Mouse (Mus musculus): ENCODE measurements around the gene Ucma.
"Not testable (repeated sequence)": the region's sequence is repeated elsewhere in the genome, so short reads cannot be mapped to it uniquely, and the experiment has no call there.

The Ucma gene

GRCm38 (mm10) chr2:4975807-4976206 lies at the start of gene Ucma:
TSS of gene Ucma (plus strand) at chr2:4976122.
- DNase-seq = peak; percentile 38

- no peak for DNase-seq
Observed at GRCm38 (mm10) chr2:4927391-4927790, 48.5 kb upstream of the Ucma start.

GRCm38 (mm10) chr2:4929230-4929629 lies 46.7 kb upstream of the Ucma start:
- DNase-seq = no peak

GRCm38 (mm10) chr2:4934516-4934915 lies 41.4 kb upstream of the Ucma start:
- no peak for DNase-seq

- no peak for DNase-seq
Observed at GRCm38 (mm10) chr2:4937931-4938330, 38.0 kb upstream of the Ucma start.

GRCm38 (mm10) chr2:4940861-4941260 lies 35.1 kb upstream of the Ucma start:
- no peak for DNase-seq

GRCm38 (mm10) chr2:4949691-4950090 lies 26.2 kb upstream of the Ucma start:
- DNase-seq = not testable (repeated sequence)

GRCm38 (mm10) chr2:4950986-4951385 lies 24.9 kb upstream of the Ucma start:
- no peak for DNase-seq

GRCm38 (mm10) chr2:4954216-4954760 lies 21.6 kb upstream of the Ucma start:
- no peak for DNase-seq

GRCm38 (mm10) chr2:4958039-4958438 lies 17.9 kb upstream of the Ucma start:
- DNase-seq = no peak

- no peak for DNase-seq
Observed at GRCm38 (mm10) chr2:4967806-4968205, 8.1 kb upstream of the Ucma start.

- no peak for DNase-seq
Observed at GRCm38 (mm10) chr2:4969083-4969482, 6.8 kb upstream of the Ucma start.

- DNase-seq = peak; percentile 63
Observed at GRCm38 (mm10) chr2:4978091-4978490, 2.2 kb downstream of the Ucma start.

- no peak for DNase-seq
Observed at GRCm38 (mm10) chr2:4983987-4984386, 8.1 kb downstream of the Ucma start.

GRCm38 (mm10) chr2:4985000-4985399 lies 9.1 kb downstream of the Ucma start:
- no peak for DNase-seq

GRCm38 (mm10) chr2:4986798-4987197 lies 10.9 kb downstream of the Ucma start:
- no peak for DNase-seq

GRCm38 (mm10) chr2:4987388-4988180 lies 11.7 kb downstream of the Ucma start:
- no peak for DNase-seq

GRCm38 (mm10) chr2:4988826-4989424 lies 13.0 kb downstream of the Ucma start:
- DNase-seq = no peak

- DNase-seq = peak; percentile 47
Observed at GRCm38 (mm10) chr2:4993584-4993983, 17.7 kb downstream of the Ucma start.

- no peak for DNase-seq
Observed at GRCm38 (mm10) chr2:4994436-4994835, 18.5 kb downstream of the Ucma start.

GRCm38 (mm10) chr2:4995646-4996045 lies 19.7 kb downstream of the Ucma start:
- DNase-seq = no peak

- DNase-seq = no peak
Observed at GRCm38 (mm10) chr2:4996421-4996824, 20.5 kb downstream of the Ucma start.

GRCm38 (mm10) chr2:4998905-4999304 lies 23.0 kb downstream of the Ucma start:
- no peak for DNase-seq

GRCm38 (mm10) chr2:5001266-5001665 lies 25.3 kb downstream of the Ucma start:
- no peak for DNase-seq

All from layer of hippocampus, adult 9-11 months (tissue).